Mouse (Mus musculus) NIH3T3 (cell line): ENCODE measurements around the gene Serpina1a.
"Not testable (repeated sequence)": the region's sequence is repeated elsewhere in the genome, so short reads cannot be mapped to it uniquely, and the experiment has no call there.

Experiments
- DNase-seq: peaks from one replicate; pipeline ENCODE4 v3.0.0-alpha.2; 2012; ENCODE audit warnings: low read depth

Serpina1a gene

DNA sequence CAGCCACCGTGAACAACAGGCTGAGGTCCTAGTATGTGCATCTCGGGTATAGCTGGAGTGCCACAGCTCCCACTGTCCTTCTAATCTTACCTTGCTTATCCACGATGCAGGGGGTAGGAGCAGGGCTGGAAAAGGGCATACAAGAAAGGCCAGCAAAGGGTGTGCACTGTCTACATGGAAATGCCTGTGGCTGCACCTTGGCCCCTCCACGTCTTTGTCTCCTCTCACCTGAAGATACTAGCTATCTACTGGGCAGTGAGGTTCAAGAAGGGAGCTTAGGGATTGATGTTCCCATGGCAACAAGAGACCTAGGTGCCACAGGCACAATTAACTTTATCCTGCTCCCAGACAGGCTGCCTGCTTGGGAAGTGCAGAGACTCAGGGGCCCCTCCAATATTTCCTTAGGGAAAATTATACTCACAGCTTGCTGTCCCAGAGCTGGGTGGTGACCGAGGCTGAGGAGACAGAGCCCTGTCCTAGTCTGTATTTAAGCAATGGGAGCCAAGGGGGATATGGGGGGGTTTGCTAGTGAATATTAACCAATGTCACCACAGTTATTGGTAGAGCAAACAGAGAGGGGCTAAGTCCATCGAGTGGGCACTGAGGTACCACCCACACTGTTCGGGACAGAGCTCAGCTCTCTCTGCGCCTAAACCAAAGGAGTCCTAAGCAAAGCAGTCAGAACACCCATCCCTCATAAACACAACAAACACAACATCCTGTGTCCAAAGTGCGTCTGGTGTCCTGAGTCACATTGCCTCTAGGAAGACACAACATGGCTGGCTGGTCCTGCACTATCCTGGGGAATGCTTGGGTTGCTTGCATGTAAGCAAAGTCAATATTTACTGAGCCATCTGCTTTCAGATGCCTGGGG is at the start of gene Serpina1a:
Gene Serpina1a (minus strand): TSS at position 462 of the 874 bp plus-strand sequence.
- DNase-seq: not testable (repeated sequence)

DNA sequence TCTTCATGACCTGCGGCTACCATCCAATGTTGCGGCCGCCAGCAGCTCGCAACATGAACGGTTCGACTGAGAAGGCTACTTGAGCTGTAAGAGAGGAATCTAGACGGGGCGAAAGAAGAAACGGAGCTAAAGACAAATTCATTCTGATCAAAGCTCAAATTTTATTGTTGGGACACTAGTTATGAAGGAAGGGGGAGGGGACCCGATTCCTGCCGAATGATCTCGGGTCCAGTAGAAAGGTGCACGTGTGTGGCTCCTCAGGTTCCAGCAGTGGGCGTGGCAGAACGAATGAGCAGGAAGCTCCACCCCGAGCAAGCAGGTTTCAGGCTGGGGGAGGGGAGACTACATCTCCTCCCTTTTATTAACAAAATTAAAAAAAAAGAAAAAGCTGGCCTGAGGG is 45.8 kb upstream of the Serpina1a start:
- not testable (repeated sequence) for DNase-seq

DNA sequence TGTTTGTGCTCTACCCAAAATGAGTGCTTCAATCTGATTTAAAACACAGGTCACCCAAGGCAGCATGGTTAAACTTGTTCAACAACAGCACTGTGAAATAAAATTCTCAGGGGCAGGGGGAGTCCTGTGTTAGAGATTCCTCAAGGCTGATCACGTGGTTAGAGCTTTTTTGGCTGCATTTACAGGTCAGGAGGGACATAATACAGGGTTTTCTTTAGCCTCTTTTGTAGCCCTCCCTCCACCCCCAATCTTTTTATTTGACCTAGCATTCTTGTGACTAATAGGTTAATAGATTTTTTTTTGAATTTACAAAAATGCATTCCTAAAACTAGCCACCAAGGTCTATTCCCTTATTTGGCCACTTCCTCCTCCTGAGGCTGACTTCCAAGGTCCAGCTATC is 44.4 kb upstream of the Serpina1a start:
- DNase-seq: not testable (repeated sequence)

DNA sequence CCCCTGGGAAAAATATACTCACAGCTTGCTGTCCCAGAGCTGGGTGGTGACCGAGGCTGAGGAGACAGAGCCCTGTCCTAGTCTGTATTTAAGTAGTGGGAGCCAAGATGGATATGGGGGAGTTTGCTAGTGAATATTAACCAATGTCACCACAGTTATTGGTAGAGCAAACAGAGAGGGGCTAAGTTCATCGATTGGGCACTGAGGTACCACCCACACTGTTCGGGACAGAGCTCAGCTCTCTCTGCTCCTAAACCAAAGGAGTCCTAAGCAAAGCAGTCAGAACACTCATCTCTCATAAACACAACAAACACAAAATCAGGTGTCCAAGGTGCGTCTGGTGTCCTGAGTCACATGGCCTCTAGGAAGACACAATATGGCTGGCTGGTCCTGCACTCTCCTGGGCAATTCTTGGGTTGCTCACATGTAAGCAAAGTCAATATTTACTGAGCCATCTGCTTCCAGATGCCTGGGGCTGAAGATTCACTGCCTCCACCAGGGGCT is 41.5 kb upstream of the Serpina1a start, which contains the start of gene Serpina1c:
Gene Serpina1c (minus strand): TSS at position 51 of the 504 bp plus-strand sequence.
- DNase-seq: not testable (repeated sequence)

DNA sequence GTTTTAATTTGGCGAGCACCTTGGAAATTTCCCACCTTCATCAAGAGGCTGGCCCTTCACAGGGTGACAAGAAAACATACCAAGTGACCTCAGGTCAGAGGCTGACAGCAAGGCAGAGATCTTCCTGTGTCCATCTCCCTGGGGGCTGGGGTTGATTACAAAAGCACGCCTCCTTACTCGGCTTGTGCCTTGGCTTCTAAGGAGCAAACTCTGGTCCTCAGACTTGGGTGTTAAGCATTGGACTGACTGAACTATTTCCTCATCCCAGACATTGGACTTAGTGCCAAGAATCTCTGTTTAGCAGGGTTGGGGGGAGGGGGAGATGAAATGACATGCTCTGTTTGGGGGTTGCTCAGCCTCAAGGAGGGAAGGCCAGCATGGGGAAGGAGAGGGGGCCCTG is 38.6 kb upstream of the Serpina1a start:
- not testable (repeated sequence) for DNase-seq

DNA sequence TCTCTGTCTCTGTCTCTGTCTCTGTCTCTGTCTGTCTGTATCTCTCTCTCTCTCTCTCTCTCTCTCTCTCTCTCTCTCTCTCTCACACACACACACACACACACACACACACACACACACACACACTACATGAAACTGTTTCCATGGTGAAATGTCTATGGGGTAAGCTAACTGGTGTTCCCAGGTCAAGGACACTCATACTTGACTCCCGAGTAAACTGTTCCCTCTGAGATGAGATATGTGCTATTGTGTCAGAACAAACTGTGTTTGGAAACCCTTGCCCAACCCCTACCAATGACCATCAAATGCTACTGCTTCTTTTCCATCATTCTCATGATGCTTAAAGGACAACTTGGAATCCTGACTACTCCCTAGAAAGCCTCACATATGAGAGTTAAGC is 3.5 kb upstream of the Serpina1a start:
- not testable (repeated sequence) for DNase-seq

DNA sequence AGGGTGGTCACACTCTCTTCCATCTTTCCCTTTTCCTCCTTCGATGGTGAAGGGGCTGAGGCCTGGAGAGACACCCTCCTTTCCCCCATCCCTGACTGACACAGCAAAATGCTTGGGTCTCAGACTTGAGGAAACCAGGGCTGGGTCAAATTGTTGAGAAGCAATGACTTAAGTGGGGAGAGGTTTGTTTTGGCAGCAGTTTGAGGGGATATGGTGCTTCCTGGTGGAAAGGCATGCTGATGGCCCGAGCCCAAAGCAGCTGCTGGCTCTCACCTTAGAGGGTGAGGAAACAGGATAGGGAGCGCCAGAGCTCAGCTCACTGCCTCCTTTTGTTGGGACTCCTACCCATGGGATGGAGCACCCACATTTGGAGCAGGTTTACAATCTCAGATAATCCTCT is 2.4 kb downstream of the Serpina1a start:
- no peak for DNase-seq

DNA sequence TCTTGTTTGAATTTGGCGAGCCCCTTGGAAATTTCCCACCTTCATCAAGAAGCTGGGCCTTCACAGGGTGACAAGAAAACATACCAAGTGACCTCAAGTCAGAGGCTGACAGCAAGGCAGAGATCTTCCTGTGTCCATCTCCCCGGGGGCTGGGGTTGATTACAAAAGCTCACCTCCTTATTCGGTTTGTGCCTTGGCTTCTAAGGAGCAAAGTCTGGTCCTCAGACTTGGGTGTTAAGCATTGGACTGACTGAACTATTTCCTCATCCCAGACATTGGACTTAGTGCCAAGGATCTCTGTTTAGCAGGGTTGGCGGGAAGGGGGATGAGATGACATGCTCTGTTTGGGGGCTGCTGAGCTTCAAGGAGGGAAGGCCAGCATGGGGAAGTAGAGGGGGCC is 2.8 kb downstream of the Serpina1a start:
- DNase-seq: not testable (repeated sequence)

DNA sequence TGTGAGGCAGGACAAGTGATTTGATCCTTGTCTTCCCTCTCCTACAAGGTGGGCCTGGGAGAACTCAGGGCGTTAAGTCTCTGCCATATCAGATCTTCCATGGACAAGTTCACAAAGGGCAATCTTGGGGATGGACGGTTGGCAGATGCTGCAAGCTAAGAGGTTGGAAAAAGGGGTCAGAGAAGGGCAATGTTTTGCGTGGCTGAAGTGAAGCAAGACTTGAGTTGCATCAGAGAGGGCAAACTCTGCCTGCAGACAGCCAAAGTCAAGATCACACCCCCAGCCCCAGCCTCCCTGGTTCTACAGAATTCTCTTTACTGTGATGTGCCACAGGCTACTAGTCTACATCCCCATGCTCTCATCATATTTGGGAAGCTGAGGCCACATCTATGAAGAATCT is 3.8 kb downstream of the Serpina1a start:
- DNase-seq: not testable (repeated sequence)

DNA sequence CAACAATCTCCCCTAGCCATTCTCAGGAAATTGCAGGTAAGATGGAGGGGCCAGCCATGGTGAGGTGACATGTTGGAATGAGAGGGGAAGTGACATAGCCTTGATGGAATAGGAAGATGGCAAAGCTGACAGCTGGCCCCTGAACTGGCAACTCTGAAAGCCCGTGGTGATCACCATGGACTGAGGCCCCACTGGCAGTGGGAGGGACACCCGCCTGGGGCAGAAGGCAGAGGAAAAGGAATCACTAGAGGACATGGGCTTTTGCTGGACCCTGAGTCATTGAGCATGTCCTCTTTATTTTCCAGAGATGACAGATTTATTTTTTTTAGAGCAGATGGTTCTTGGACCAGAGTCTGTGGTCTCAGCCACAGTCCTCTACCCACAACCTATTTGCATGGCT is 10.3 kb downstream of the Serpina1a start:
- not testable (repeated sequence) for DNase-seq

DNA sequence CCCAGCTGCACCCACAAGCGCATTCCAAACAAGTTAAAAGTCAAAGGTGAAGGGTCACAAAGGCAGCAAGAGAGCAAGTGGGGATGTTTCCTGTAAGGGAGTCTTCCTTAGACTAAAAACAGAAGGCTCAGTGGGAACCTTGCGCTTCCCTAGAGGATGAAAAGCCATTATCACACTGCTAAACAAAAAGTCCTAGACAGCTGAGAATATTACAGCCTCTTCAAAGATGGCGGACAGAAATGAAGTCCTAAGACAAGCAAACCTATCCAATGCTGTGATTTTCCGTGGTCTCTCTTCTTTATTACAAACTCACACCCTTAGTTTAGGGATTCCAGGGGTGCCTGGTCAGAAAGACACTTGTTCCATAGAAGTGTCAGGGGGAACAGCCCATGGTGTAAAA is 33.1 kb downstream of the Serpina1a start, which contains the start of gene Serpina1b:
Gene Serpina1b (minus strand): TSS at position 101 of the 400 bp plus-strand sequence.
- not testable (repeated sequence) for DNase-seq

DNA sequence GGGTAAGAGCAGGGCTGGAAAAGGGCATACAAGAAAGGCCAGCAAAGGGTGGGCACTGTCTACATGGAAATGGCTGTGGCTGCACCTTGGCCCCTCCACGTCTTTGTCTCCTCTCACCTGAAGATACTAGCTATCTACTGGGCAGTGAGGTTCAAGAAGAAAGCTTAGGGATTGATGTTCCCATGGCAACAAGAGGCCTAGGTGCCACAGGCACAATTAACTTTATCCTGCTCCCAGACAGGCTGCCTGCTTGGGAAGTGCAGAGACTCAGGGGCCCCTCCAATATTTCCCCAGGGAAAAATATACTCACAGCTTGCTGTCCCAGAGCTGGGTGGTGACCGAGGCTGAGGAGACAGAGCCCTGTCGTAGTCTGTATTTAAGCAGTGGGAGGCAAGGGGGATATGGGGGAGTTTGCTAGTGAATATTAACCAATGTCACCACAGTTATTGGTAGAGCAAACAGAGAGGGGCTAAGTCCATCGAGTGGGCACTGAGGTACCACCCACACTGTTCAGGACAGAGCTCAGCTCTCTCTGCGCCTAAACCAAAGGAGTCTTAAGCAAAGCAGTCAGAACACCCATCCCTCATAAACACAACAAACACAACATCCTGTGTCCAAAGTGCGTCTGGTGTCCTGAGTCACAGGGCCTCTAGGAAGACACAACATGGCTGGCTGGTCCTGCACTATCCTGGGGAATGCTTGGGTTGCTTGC is 35.5 kb downstream of the Serpina1a start:
- not testable (repeated sequence) for DNase-seq

DNA sequence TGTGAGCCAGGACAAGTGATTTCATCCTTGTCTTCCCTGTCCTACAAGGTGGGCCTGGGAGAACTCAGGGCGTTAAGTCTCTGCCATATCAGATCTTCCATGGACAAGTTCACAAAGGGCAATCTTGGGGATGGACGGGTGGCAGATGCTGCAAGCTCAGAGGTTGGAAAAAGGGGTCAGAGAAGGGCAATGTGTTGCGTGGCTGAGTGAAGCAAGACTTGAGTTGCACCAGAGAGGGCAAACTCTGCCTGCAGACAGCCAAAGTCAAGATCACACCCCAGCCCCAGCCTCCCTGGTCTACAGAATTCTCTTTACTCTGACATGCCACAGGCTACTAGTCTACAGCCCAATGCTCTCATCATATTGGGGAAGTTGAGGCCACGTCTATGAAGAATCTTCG is 39.5 kb downstream of the Serpina1a start:
- not testable (repeated sequence) for DNase-seq
